Mouse (Mus musculus): Measurements from ENCODE around the gene Tfap4.

DNA sequence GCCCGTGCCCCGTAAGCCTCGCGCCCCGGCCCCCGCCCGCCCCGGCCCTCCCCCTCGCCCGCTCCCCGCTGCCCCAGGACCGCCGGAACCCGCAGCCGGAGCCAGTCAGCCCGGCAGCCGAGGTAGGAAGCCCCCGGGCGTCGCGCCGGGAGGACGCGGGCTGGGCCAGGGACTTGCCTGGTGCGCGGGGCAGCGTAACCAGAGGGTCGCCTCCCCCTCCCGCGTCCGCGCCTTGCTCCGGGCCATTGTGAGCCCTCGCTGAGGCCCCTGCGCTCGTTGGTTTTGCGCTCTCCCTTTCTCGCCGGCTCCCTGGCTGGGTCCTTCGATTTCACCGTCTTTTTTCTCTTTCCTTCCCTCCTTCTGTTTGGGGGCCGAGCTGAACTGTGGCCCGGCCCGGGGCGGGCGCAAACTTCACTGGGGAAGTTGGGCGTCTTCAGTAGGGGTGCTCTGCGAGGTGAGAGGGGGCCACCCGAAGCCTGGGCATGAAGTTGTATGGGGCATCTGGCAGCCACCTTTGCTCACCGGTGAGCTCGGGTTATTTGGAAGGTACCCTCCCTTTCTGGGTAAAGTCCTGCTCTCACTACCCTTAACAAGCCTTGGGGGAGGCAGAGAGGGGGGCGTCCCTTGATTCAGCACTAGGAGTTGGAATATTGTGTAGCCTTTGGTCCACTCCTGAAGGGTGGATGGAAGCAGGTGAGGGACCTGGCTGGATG, 35.3 kb upstream of the Tfap4 start:
- TF ChIP-seq POLR2A (IDR thresholded peaks at IDR 0.05; ENCODE audit: insufficient read depth, low read length): no peak
- no peak for TF ChIP-seq CTCF (IDR thresholded peaks at IDR 0.05; ENCODE audit: low read depth, low read length)
- TF ChIP-seq EP300 (IDR thresholded peaks at IDR 0.05; ENCODE audit: insufficient read depth, low read depth, low read length): no peak
